Mouse (Mus musculus): ENCODE data around the gene 1810049J17Rik. TPM values are rescaled to one million over a fixed set of nuclear protein-coding genes. Genes with fewer than 3 reads are reported as not detected.

The 1810049J17Rik gene
- polyA plus RNA-seq, 1 experiment from 2014 or later, result 0.67 TPM

GRCm38 (mm10) chr15:12362001-12362700 is 40.5 kb upstream of the 1810049J17Rik start:
- Histone ChIP-seq H3K4me3 (replicated peaks) (no peak overlapping the region), H3K36me3 (no peaks in the 10 kb centered on the region; the same call in 1 of the 2 replicates), H3K9ac (replicated peaks) (no peak overlapping the region), H3K4me1 (replicated peaks) (peaks cover 16% of the 10 kb centered on the region), H3K27me3 (no peaks in the 10 kb centered on the region), H3K9me3 (no peaks in the 10 kb centered on the region), H3K4me2 (replicated peaks) (no peak overlapping the region), H3K27ac (no peak overlapping the region)
- 88% methylated on average over 14 of the region's 14 CpGs for WGBS
- ATAC-seq, result no peak

- peaks cover 9% of the 10 kb centered on the region for H3K36me3 ChIP-seq
- peaks cover 5% of the 10 kb centered on the region for H3K4me1 ChIP-seq (replicated peaks)
- no peak overlapping the region for H3K9ac ChIP-seq (replicated peaks)
- no peak overlapping the region for H3K4me3 ChIP-seq (replicated peaks)
- 79% methylated on average over 19 of the region's 19 CpGs for WGBS
- no peak overlapping the region for H3K27ac ChIP-seq
- no peaks in the 10 kb centered on the region for H3K9me3 ChIP-seq
- no peak for ATAC-seq
- no peaks in the 10 kb centered on the region for H3K27me3 ChIP-seq
- H3K4me2 ChIP-seq (replicated peaks), result no peak overlapping the region
Measured at GRCm38 (mm10) chr15:12360519-12361212, 39.0 kb upstream of the 1810049J17Rik start.

- Histone ChIP-seq H3K27me3 (no peaks in the 10 kb centered on the region), H3K4me2 (replicated peaks) (no peak overlapping the region), H3K9me3 (no peaks in the 10 kb centered on the region), H3K4me1 (replicated peaks) (no peaks in the 10 kb centered on the region), H3K27ac (no peak overlapping the region), H3K9ac (replicated peaks) (no peak overlapping the region), H3K4me3 (replicated peaks) (no peak overlapping the region), H3K36me3 (peaks cover 27% of the 10 kb centered on the region)
- WGBS, result 99% methylated on average over 5 of the region's 5 CpGs
- ATAC-seq, result peak; percentile 52; the same call in 1 of the 2 replicates
Measured at GRCm38 (mm10) chr15:12358384-12358783, 36.7 kb upstream of the 1810049J17Rik start.

- peaks cover 32% of the 10 kb centered on the region for H3K36me3 ChIP-seq
- no peaks in the 10 kb centered on the region for H3K9me3 ChIP-seq
- no peak overlapping the region for H3K9ac ChIP-seq (replicated peaks)
- H3K4me3 ChIP-seq (replicated peaks), result no peak overlapping the region
- no peaks in the 10 kb centered on the region for H3K27me3 ChIP-seq
- no peak overlapping the region for H3K4me2 ChIP-seq (replicated peaks)
- H3K4me1 ChIP-seq (replicated peaks), result no peaks in the 10 kb centered on the region
- no peak for ATAC-seq
- H3K27ac ChIP-seq, result no peak overlapping the region; the same call in 1 of the 2 replicates
Measured at GRCm38 (mm10) chr15:12357459-12357858, 35.8 kb upstream of the 1810049J17Rik start.

- Histone ChIP-seq H3K36me3 (peaks cover 44% of the 10 kb centered on the region), H3K9ac (replicated peaks) (no peak overlapping the region), H3K4me2 (replicated peaks) (no peak overlapping the region), H3K27ac (no peak overlapping the region), H3K4me3 (replicated peaks) (no peak overlapping the region), H3K9me3 (no peaks in the 10 kb centered on the region), H3K4me1 (replicated peaks) (no peaks in the 10 kb centered on the region), H3K27me3 (no peaks in the 10 kb centered on the region)
- ATAC-seq, result no peak
- WGBS, result 84% methylated on average over 7 of the region's 7 CpGs
Measured at GRCm38 (mm10) chr15:12355907-12356306, 34.2 kb upstream of the 1810049J17Rik start.

GRCm38 (mm10) chr15:12355261-12355660 is 33.6 kb upstream of the 1810049J17Rik start:
- no peaks in the 10 kb centered on the region for H3K4me1 ChIP-seq (replicated peaks)
- H3K9ac ChIP-seq (replicated peaks), result no peak overlapping the region
- H3K27ac ChIP-seq, result no peak overlapping the region
- H3K27me3 ChIP-seq, result no peaks in the 10 kb centered on the region
- no peak overlapping the region for H3K4me2 ChIP-seq (replicated peaks)
- no peaks in the 10 kb centered on the region for H3K9me3 ChIP-seq
- 90% methylated on average over 6 of the region's 6 CpGs for WGBS
- ATAC-seq, result no peak
- no peak overlapping the region for H3K4me3 ChIP-seq (replicated peaks)
- H3K36me3 ChIP-seq, result peaks cover 44% of the 10 kb centered on the region

GRCm38 (mm10) chr15:12354281-12354810 is 32.6 kb upstream of the 1810049J17Rik start:
- Histone ChIP-seq H3K27me3 (no peaks in the 10 kb centered on the region), H3K9me3 (no peaks in the 10 kb centered on the region), H3K27ac (no peak overlapping the region), H3K9ac (replicated peaks) (no peak overlapping the region), H3K36me3 (peaks cover 51% of the 10 kb centered on the region), H3K4me1 (replicated peaks) (no peaks in the 10 kb centered on the region), H3K4me3 (replicated peaks) (no peak overlapping the region), H3K4me2 (replicated peaks) (no peak overlapping the region)
- 84% methylated on average over 2 of the region's 2 CpGs for WGBS
- ATAC-seq, result no peak

GRCm38 (mm10) chr15:12351470-12351869 is 29.8 kb upstream of the 1810049J17Rik start:
- Histone ChIP-seq H3K4me2 (replicated peaks) (no peak overlapping the region), H3K27me3 (no peaks in the 10 kb centered on the region), H3K9ac (replicated peaks) (no peak overlapping the region), H3K4me1 (replicated peaks) (no peaks in the 10 kb centered on the region), H3K4me3 (replicated peaks) (no peak overlapping the region), H3K36me3 (peaks cover 55% of the 10 kb centered on the region), H3K27ac (no peak overlapping the region), H3K9me3 (no peaks in the 10 kb centered on the region)
- peak; percentile 66; the same call in 1 of the 2 replicates for ATAC-seq
- WGBS, result 96% methylated on average over 7 of the region's 7 CpGs

- H3K27ac ChIP-seq, result no peak overlapping the region
- ATAC-seq, result no peak
- no peaks in the 10 kb centered on the region for H3K27me3 ChIP-seq
- WGBS, result 94% methylated on average over 5 of the region's 5 CpGs
- peaks cover 42% of the 10 kb centered on the region for H3K36me3 ChIP-seq
- H3K9me3 ChIP-seq, result no peaks in the 10 kb centered on the region
- H3K4me2 ChIP-seq (replicated peaks), result no peak overlapping the region
- H3K4me3 ChIP-seq (replicated peaks), result no peak overlapping the region
- no peaks in the 10 kb centered on the region for H3K4me1 ChIP-seq (replicated peaks)
- no peak overlapping the region for H3K9ac ChIP-seq (replicated peaks)
Measured at GRCm38 (mm10) chr15:12349840-12350239, 28.1 kb upstream of the 1810049J17Rik start.

GRCm38 (mm10) chr15:12348950-12349349 is 27.3 kb upstream of the 1810049J17Rik start:
- Histone ChIP-seq H3K9me3 (no peaks in the 10 kb centered on the region), H3K4me2 (replicated peaks) (no peak overlapping the region), H3K9ac (replicated peaks) (no peak overlapping the region), H3K36me3 (peaks cover 42% of the 10 kb centered on the region), H3K27me3 (no peaks in the 10 kb centered on the region), H3K4me1 (replicated peaks) (no peaks in the 10 kb centered on the region), H3K27ac (no peak overlapping the region), H3K4me3 (replicated peaks) (no peak overlapping the region)
- no peak for ATAC-seq
- WGBS, result 82% methylated on average over 3 of the region's 3 CpGs

GRCm38 (mm10) chr15:12346916-12347315 is 25.2 kb upstream of the 1810049J17Rik start:
- Histone ChIP-seq H3K9me3 (no peaks in the 10 kb centered on the region), H3K27me3 (no peaks in the 10 kb centered on the region), H3K27ac (no peak overlapping the region), H3K36me3 (peaks cover 36% of the 10 kb centered on the region), H3K4me2 (replicated peaks) (no peak overlapping the region), H3K4me1 (replicated peaks) (peaks cover under 1% of the 10 kb centered on the region; the same call in 1 of the 2 replicates), H3K9ac (replicated peaks) (no peak overlapping the region), H3K4me3 (replicated peaks) (no peak overlapping the region)
- WGBS, result 99% methylated on average over 3 of the region's 3 CpGs
- ATAC-seq, result no peak

GRCm38 (mm10) chr15:12341401-12341758 is 19.7 kb upstream of the 1810049J17Rik start:
- H3K4me3 ChIP-seq (replicated peaks), result no peak overlapping the region
- peak; percentile 80 for ATAC-seq
- no peaks in the 10 kb centered on the region for H3K27me3 ChIP-seq
- H3K27ac ChIP-seq, result peak overlapping the region; percentile 54
- peaks cover 16% of the 10 kb centered on the region for H3K4me1 ChIP-seq (replicated peaks)
- H3K4me2 ChIP-seq (replicated peaks), result no peak overlapping the region
- H3K36me3 ChIP-seq, result peaks cover 17% of the 10 kb centered on the region
- H3K9me3 ChIP-seq, result no peaks in the 10 kb centered on the region
- WGBS, result 9% methylated on average over 4 of the region's 4 CpGs
- H3K9ac ChIP-seq (replicated peaks), result no peak overlapping the region
